ENCODE assay signal across 26 mouse cellular contexts in the genomic region with DNA sequence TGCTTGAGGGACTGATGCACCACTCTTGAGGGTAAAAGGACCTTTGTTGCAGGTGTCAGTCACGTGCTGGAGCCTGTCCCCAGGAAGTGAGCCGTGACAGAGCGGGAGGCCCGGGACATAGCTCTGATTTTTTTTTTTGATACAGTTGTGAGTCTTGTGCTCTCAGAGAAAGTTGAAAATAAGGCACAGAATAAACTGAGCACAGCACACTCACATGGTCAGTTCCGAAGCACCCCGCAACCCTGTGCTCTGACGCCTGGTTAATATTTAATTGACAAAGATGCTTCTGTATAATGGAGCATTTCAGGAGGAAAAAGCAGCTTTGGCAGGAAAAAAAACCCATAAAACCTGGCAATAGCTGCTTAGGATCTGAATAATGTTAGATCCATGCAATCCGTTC.
DNase-seq lines count a peak whose midpoint lies in the region; ATAC-seq and TF ChIP-seq lines count a peak whose summit lies in the region.
"Had no signal": no experiment of that assay in that cellular context is flagged by ENCODE, and none has a peak within 500 bp of the region (broad histone marks: within the 10 kb centered on the region; RNA-seq: fewer than 3 reads in every experiment).

No protein-coding gene starts in this region.

- 56% methylated on average over 8 of the region's 8 CpGs for WGBS in kidney, embryonic 14.5 days
- 67% methylated on average over 8 of the region's 8 CpGs for WGBS in hindbrain, postnatal 0 days

- no peak overlapping the region for H3K4me3 ChIP-seq in kidney, embryonic 14.5 days (ENCODE audit: low read length)
- H3K4me3 ChIP-seq in hindbrain, postnatal 0 days (ENCODE audit: low read length), result no peak overlapping the region
- H3K4me3 ChIP-seq: erythroblast, embryonic 14.5 days; heart, embryonic 15.5 days; limb, embryonic 10.5 days; limb, embryonic 15.5 days; liver, embryonic 13.5 days; megakaryocyte, embryonic 14.5 days had no signal

- no peaks in the 10 kb centered on the region for H3K27me3 ChIP-seq in kidney, embryonic 14.5 days (ENCODE audit: control insufficient read depth, insufficient read depth, low read length)
- H3K27me3 ChIP-seq in hindbrain, postnatal 0 days (ENCODE audit: insufficient read depth, low read length), result no peaks in the 10 kb centered on the region
- H3K27me3 ChIP-seq: heart, embryonic 15.5 days; limb, embryonic 15.5 days; liver, embryonic 13.5 days; megakaryocyte, embryonic 14.5 days had no signal

- no peaks in the 10 kb centered on the region for H3K9me3 ChIP-seq in kidney, embryonic 14.5 days (ENCODE audit: control insufficient read depth, low read length)
- no peaks in the 10 kb centered on the region for H3K9me3 ChIP-seq in hindbrain, postnatal 0 days (ENCODE audit: low read length)
- H3K9me3 ChIP-seq: heart, embryonic 15.5 days; limb, embryonic 10.5 days; limb, embryonic 15.5 days; liver, embryonic 13.5 days; megakaryocyte, embryonic 14.5 days had no signal

- DNase-seq in kidney, adult 18-20 months, result peak; percentile 13
- DNase-seq in thymus, postnatal 25 days, result peak; percentile 6
- DNase-seq in thymus, adult 18-20 months, result no peak
- peak; percentile 45 for DNase-seq in kidney, adult 9 months
- DNase-seq in kidney, postnatal 36 days, result peak; percentile 28 to 41
- DNase-seq in hindbrain, postnatal 0 days (ENCODE audit: low spot score), result no peak
- no peak for DNase-seq in ovary, postnatal 14 days (ENCODE audit: low spot score)
- DNase-seq: adrenal gland, adult 2 months; adrenal gland, postnatal 36 days; cerebellum, adult 18-20 months; cerebellum, postnatal 10 days; liver, embryonic 13.5 days; lung, adult 18-20 months; lung, postnatal 4 days; right cerebral cortex, adult 18-20 months; right cerebral cortex, postnatal 4 days; thymus, postnatal 36 days had no signal

- H3K36me3 ChIP-seq in kidney, embryonic 14.5 days (ENCODE audit: control insufficient read depth, insufficient read depth, low read length), result no peaks in the 10 kb centered on the region
- H3K36me3 ChIP-seq in hindbrain, postnatal 0 days (ENCODE audit: insufficient read depth, low read length), result no peaks in the 10 kb centered on the region
- H3K36me3 ChIP-seq: heart, embryonic 15.5 days; limb, embryonic 10.5 days; limb, embryonic 15.5 days; liver, embryonic 13.5 days had no signal

- H3K4me1 ChIP-seq in kidney, embryonic 14.5 days (ENCODE audit: control insufficient read depth, insufficient read depth, low read length), result peaks cover 4% of the 10 kb centered on the region; the same call in 1 of the 2 replicates
- no peaks in the 10 kb centered on the region for H3K4me1 ChIP-seq in hindbrain, postnatal 0 days (ENCODE audit: insufficient read depth, low read length)
- H3K4me1 ChIP-seq: limb, embryonic 10.5 days; limb, embryonic 15.5 days; liver, embryonic 13.5 days; megakaryocyte, embryonic 14.5 days had no signal

- no peak overlapping the region for H3K27ac ChIP-seq in kidney, embryonic 14.5 days (ENCODE audit: low read depth, low read length)
- H3K27ac ChIP-seq in hindbrain, postnatal 0 days, result no peak overlapping the region
- H3K27ac ChIP-seq: heart, embryonic 15.5 days; limb, embryonic 10.5 days; limb, embryonic 15.5 days; liver, embryonic 13.5 days; stomach, postnatal 0 days had no signal

- H3K4me2 ChIP-seq in kidney, embryonic 14.5 days (replicated peaks; ENCODE audit: low read depth, low read length), result no peak overlapping the region
- H3K4me2 ChIP-seq in hindbrain, postnatal 0 days (ENCODE audit: low read depth, low read length), result no peak overlapping the region
- H3K4me2 ChIP-seq: heart, embryonic 15.5 days; limb, embryonic 15.5 days; liver, embryonic 13.5 days had no signal

- H3K9ac ChIP-seq in kidney, embryonic 14.5 days (ENCODE audit: low read depth, low read length), result no peak overlapping the region
- no peak overlapping the region for H3K9ac ChIP-seq in hindbrain, postnatal 0 days (replicated peaks; ENCODE audit: low read length)
- H3K9ac ChIP-seq: heart, embryonic 15.5 days; limb, embryonic 15.5 days; liver, embryonic 13.5 days had no signal

- no peak; the same call in 1 of the 2 replicates for ATAC-seq in kidney, embryonic 14.5 days (ENCODE audit: low FRiP score, low TSS enrichment)
- no peak for ATAC-seq in hindbrain, postnatal 0 days
- ATAC-seq: forebrain, embryonic 16.5 days; lung, postnatal 0 days had no signal

- no peak for TF ChIP-seq CTCF in hindbrain, postnatal 0 days (IDR thresholded peaks at IDR 0.05; ENCODE audit: low read depth)

Comparison
In these comparisons a context has a peak if more than half of its experiments do, and no peak if none do; other contexts are left out.
1. DNase-seq: peak in kidney, adult 18-20 months (single experiment), thymus, postnatal 25 days (single experiment), kidney, adult 9 months (single experiment) and kidney, postnatal 36 days (2 of 2); none in thymus, adult 18-20 months (0 of 2), hindbrain, postnatal 0 days (single experiment) and ovary, postnatal 14 days (single experiment).